Mouse (Mus musculus): ENCODE measurements at regions not wholly inside any gene's neighbourhood (a gene's known extent, or its start where the extent isn't known, plus 50 kb on each side); places are given as distances from the start of the nearest gene placed in this dataset.
"Not testable (repeated sequence)": the region's sequence is repeated elsewhere in the genome, so short reads cannot be mapped to it uniquely, and the experiment has no call there.

- no peak for DNase-seq (ENCODE audit: low read depth, low spot score)
Observed at GRCm38 (mm10) chr1:81632704-81633103, 556.0 kb downstream of the Nyap2 start.

- no peak for DNase-seq (ENCODE audit: low read depth, low spot score)
Observed at GRCm38 (mm10) chr1:81637357-81637756, 560.6 kb downstream of the Nyap2 start.

- DNase-seq (ENCODE audit: low read depth, low spot score): no peak
Observed at GRCm38 (mm10) chr1:81652990-81653717, 576.4 kb downstream of the Nyap2 start.

- DNase-seq (ENCODE audit: low read depth, low spot score): no peak
Observed at GRCm38 (mm10) chr1:81661245-81661644, 571.7 kb upstream of the Gm9747 start.

GRCm38 (mm10) chr1:81671142-81671541 is 561.8 kb upstream of the Gm9747 start:
- no peak for DNase-seq (ENCODE audit: low read depth, low spot score)

GRCm38 (mm10) chr1:81671725-81672124 is 561.2 kb upstream of the Gm9747 start:
- no peak for DNase-seq (ENCODE audit: low read depth, low spot score)

GRCm38 (mm10) chr1:81675576-81676342 is 557.2 kb upstream of the Gm9747 start:
- DNase-seq (ENCODE audit: low read depth, low spot score): no peak

- DNase-seq (ENCODE audit: low read depth, low spot score): no peak
Observed at GRCm38 (mm10) chr1:81677768-81678400, 555.0 kb upstream of the Gm9747 start.

GRCm38 (mm10) chr1:81696129-81696528 is 536.8 kb upstream of the Gm9747 start:
- no peak for DNase-seq (ENCODE audit: low read depth, low spot score)

- no peak for DNase-seq (ENCODE audit: low read depth, low spot score)
Observed at GRCm38 (mm10) chr1:81709169-81709568, 523.7 kb upstream of the Gm9747 start.

GRCm38 (mm10) chr1:81717091-81717490 is 515.8 kb upstream of the Gm9747 start:
- DNase-seq (ENCODE audit: low read depth, low spot score): no peak

GRCm38 (mm10) chr1:81718233-81718632 is 514.7 kb upstream of the Gm9747 start:
- peak; percentile 79 for DNase-seq (ENCODE audit: low read depth, low spot score)

GRCm38 (mm10) chr1:81724859-81725258 is 508.1 kb upstream of the Gm9747 start:
- DNase-seq (ENCODE audit: low read depth, low spot score): no peak

GRCm38 (mm10) chr1:81726268-81727132 is 506.4 kb upstream of the Gm9747 start:
- DNase-seq (ENCODE audit: low read depth, low spot score): no peak

- DNase-seq (ENCODE audit: low read depth, low spot score): no peak
Observed at GRCm38 (mm10) chr1:81737111-81737833, 495.6 kb upstream of the Gm9747 start.

GRCm38 (mm10) chr1:81738384-81738783 is 494.5 kb upstream of the Gm9747 start:
- DNase-seq (ENCODE audit: low read depth, low spot score): no peak

GRCm38 (mm10) chr1:81739392-81739791 is 493.5 kb upstream of the Gm9747 start:
- DNase-seq (ENCODE audit: low read depth, low spot score): no peak

- no peak for DNase-seq (ENCODE audit: low read depth, low spot score)
Observed at GRCm38 (mm10) chr1:81739981-81740380, 492.9 kb upstream of the Gm9747 start.

GRCm38 (mm10) chr1:81741882-81742281 is 491.0 kb upstream of the Gm9747 start:
- DNase-seq (ENCODE audit: low read depth, low spot score): not testable (repeated sequence)

- DNase-seq (ENCODE audit: low read depth, low spot score): peak; percentile 16
Observed at GRCm38 (mm10) chr1:81744524-81744923, 488.4 kb upstream of the Gm9747 start.
